Mouse (Mus musculus) ovary, postnatal 14 days (tissue): ENCODE measurements around the gene Gtf3a.
"Not testable (repeated sequence)": the region's sequence is repeated elsewhere in the genome, so short reads cannot be mapped to it uniquely, and the experiment has no call there.

Experiments used
- DNase-seq: peaks from one replicate; pipeline ENCODE4 v3.0.0; 2022; ENCODE audit warnings: low spot score

The Gtf3a gene

GRCm38 (mm10) chr5:146937541-146938503 lies 10.6 kb upstream of the Gtf3a start:
- no peak for DNase-seq

DNA sequence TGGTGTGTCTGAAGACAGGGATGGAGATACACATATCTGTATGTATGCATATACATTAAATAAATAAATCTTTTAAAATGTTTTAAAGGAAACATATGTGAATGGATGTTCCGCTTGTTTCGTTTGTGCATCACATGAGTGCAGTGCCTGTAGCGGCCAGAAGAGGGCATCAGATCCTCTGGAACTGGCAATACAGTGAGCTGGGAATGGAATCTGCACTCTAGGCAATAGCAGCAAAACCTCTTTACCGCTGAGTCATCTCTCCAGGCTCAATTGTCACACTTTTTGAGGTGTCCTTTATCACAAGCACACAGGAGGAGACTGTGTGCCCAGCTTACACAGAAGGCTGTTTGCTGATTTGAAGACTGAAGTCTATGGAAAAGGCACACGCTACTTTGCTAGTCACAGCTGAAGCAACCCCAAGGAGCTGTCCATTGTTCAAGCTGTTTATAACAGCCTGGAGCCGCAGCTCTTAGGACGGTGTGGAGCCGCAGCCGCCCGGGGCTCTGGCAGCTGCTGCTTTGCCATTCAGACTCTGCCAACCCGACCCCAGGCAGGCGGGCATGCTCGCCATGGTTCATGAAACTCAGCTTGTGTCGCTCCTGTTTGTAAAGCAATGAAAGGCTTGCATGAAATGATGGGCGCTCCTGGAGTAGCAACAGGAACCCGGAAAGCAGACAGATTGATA lies 9.2 kb upstream of the Gtf3a start:
- no peak for DNase-seq

DNA sequence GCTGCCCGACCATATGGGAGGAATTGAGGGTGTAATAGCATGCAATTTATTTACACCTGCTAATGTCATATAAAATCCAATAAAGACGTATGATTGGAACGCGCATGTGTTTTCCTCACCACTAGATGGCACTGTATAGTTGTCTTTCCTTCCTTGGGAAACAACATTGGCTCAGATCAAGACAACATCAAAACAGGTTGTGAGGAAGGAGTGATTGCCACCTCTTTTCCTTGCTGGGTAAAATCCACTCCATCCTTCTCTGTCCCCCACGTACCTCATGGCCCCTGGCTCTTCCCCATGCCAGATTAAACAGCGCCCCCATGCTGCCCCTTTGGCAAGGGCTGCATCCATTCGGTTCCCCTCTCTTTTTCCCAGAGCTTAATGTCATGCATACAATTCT lies 8.2 kb upstream of the Gtf3a start:
- DNase-seq: no peak

DNA sequence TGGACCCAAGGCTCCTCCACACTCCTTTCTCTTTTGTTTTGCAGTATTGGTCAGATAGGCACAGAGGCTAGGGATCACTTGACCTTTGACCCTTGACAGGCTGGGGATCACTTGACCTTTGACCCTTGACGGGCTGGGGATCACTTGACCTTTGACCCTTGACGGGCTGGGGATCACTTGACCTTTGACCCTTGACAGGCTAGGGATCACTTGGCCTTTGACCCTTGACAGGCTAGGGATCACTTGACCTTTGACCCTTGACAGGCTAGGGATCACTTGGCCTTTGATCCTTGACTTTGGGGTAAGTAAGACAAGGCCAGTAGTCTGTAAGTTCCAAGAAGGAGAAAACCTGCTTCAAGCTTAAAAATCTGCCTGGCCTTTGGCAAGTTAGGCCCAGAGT lies 6.5 kb upstream of the Gtf3a start:
- not testable (repeated sequence) for DNase-seq

DNA sequence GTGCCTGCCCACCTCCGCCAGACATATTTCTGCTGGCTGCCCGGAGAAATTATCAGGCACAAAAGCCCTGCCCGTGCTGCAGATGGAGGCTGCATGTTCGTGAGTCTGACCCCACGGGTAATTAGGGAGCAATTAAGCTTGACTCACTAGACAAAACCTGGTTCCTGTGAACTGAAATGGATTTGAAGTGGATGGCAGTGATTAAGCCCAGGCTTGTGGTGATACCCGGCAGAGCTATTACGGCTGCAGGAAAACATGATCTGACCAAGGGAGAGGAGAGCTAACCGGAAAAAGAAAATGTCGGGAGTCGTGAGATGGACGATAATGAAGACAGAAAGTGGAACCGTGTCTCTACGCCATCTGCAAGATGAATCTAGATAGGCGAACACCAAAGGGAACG lies 5.5 kb upstream of the Gtf3a start:
- DNase-seq: no peak

GRCm38 (mm10) chr5:146944568-146944967 lies 3.9 kb upstream of the Gtf3a start:
- no peak for DNase-seq

DNA sequence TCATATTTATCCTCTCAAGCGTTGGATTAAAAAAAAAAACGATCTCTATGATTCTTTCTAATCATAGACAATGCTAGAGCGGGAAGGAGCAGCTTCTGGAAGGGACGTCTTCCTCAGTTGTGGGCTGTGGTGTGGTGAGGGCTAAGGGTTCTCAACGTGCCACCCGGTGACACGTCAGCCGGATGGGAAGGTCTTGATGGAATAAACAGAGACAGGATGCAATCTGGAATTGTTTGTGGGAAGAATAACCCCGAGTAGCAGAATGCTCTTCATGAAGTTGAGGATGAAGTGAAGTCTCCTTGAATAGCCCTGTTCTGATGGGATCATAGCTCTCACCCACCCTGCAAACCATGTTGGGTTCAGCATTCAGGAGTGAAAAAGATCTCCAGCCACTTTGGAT lies 1.8 kb upstream of the Gtf3a start:
- no peak for DNase-seq

- DNase-seq: no peak
Measured at GRCm38 (mm10) chr5:146947497-146947896, 960 bp upstream of the Gtf3a start.

DNA sequence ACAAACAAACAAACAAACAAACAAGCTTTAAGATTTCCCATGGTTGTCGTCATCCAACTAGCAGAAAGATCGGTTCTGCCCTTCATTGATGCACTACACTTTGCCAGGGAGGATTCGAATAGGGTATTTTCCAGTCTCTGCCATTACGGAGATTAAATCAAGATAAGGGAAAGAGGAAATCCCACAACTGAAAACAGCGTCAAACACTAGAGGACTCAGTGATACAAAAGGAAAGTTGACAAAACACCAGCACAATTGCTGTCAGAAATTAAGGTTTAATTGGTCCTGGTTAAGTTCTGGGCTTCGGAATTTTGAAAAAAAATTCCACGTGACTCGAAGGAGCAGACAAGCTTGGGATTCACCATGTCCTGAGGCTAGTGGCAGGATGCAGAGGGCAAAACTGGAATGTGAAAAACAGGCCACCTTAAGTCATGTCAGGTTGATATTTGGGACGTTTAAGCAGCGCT lies 383 bp upstream of the Gtf3a start:
- no peak for DNase-seq

DNA sequence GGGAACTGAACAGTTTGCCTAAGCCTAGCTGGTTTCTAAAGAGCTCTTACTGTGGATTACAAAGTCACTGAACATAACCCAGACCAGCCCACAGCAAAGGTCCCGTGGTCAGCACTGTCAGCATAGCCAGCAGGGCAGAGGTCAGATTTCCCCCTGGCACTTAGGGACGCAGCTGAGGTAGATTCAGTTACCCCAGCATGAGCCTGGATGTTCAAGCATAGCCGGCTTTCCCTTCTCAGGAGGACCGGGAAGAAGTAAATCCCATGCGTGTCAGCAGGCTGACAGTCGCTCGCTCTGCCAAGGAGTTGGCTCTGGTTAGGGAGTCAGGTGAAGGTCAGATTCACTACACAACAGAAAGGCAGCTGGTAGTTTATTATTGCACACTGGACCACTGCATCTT lies 6.1 kb downstream of the Gtf3a start:
- DNase-seq: no peak

DNA sequence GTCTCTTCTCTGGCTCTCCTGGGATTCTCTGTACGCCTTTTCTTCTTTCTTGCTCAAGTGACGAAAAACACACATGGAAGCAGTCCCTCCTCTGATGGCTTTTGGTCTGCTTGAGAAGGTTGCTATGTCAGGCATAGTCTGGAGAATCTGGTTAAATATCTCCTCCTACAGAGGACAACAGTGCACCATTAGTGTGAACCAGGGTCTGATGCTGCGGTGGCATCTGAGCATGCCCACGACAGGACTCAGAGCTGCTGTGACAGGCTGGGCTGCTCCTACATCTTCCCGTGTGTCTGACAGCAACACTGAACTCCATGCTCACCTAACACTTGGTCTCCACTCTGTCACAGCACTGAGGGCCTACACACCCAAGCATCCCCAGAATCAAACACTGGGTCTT lies 7.2 kb downstream of the Gtf3a start:
- DNase-seq: no peak

DNA sequence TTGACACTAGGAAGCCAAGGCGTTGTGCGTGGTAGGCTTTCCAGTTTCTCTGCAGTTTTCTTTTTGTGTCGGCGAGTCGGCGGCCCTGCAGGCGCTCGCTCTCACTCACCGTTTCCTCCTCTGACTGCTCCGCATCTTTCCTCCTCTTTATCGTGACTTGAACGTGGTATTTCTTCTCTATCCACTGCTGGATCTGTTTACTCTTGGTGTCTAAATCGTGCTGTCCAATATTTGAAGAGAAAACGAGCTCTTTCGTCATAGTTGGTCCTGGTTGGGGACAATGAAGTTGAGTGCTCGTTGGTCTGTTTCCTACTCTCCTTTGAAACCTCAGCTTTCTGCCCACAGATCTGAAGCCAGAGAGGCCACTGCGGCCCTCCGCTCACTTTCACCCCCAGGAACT lies 8.2 kb downstream of the Gtf3a start:
- no peak for DNase-seq

- DNase-seq: peak; percentile 65
Measured at GRCm38 (mm10) chr5:146963118-146963936, 14.9 kb downstream of the Gtf3a start, which contains the start of gene Mtif3. Gene Mtif3, minus strand, starts transcription at chr5:146963800.

DNA sequence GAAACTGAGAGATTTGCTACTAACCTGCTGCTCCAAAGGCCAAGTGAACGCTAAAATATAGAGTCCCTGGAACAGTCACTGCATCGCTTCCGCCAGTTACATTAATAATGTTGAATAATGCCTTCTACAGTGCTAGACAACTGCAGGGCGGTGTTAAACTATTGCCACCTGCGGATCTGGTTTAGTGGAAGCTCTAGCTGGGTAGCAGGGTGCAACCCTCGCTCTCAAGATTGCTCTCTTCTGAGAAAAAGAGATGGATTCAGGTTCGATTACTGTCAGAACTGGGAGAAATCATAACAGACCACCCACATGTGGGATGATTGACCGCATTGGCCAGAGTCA lies 15.5 kb downstream of the Gtf3a start:
- no peak for DNase-seq

- DNase-seq: no peak
Measured at GRCm38 (mm10) chr5:146968695-146969393, 20.4 kb downstream of the Gtf3a start.

DNA sequence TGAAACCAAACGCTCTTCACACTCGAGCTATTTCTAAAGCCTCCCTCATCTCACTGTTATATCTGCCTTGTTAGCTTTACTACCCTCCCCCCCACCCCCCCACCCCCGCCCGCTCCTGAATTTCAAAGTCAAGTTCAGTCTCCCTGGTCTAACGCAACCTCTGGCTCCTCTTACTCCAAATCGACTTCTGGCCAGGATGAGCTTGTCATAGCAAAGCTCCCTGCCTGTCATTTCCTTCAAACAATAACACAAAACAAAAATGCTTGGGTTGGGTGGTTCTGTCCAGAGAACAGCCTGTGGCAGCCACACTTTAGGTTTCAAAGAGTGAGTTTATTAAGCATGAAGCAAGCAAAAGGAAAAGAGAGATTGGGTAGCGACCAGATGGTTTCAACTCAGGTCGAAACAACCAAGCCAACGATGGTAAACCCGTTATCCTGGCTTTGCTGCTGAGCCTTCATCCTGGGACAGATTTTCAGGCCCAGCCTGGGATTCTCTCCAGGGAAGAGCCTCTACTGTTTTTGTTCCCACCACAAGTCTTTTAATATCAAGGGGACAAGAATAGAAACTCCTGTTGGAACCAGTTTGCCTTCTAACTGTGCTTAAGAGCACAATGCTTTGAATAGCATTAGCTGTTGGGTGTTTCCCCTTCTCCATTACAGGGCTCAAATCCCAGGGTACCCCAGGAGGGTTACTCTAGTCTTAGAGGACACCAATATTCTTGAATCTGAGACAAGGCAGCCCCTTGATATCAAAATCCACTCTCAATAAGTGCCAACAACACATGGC lies 23.5 kb downstream of the Gtf3a start:
- DNase-seq: no peak

GRCm38 (mm10) chr5:146973353-146973752 lies 24.9 kb downstream of the Gtf3a start:
- DNase-seq: no peak

GRCm38 (mm10) chr5:146973858-146974780 lies 25.7 kb downstream of the Gtf3a start:
- DNase-seq: no peak

- DNase-seq: no peak
Measured at GRCm38 (mm10) chr5:146974781-146975123, 26.3 kb downstream of the Gtf3a start.

DNA sequence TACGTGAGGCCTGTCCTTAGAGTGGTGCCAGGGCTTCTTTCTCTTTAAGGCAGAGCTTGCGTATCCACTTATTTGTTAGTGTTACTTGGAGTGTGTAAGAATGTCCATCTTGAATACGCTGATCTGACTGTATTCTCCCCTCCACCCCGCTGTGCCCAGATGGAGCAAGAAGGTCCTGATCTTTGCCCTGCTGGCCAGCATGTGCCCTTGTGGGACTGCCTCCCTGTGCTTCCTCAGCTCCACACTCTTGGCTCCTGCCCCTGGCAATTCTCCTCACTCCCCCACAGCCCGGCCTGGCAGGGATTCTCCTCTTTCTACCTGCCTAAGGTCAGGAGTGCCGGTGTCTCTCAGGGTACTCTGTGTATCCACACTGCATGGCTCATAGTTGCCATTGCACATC lies 32.9 kb downstream of the Gtf3a start:
- no peak for DNase-seq
